Mouse (Mus musculus) myocyte (in vitro differentiated cells): ENCODE results near the gene Celf2. TPM values are rescaled to one million over a fixed set of nuclear protein-coding genes. Genes with fewer than 3 reads are reported as not detected.

Experiments
- H3K27me3 ChIP-seq: one replicate; pipeline ENCODE4 v1.6.1; 2011; ENCODE audit not compliant: control insufficient read depth, insufficient read depth, insufficient read length
- H3K36me3 ChIP-seq: one replicate; pipeline ENCODE4 v1.6.1; 2011; ENCODE audit not compliant: control insufficient read depth, insufficient read depth
- H3K4me2 ChIP-seq: one replicate; pipeline ENCODE4 v1.6.1; 2011; ENCODE audit warnings: low read depth, control low read depth
- H3K4me3 ChIP-seq: one replicate; pipeline ENCODE4 v1.5.1; 2011; ENCODE audit warnings: mild to moderate bottlenecking, control low read depth, moderate library complexity
- H3K79me2 ChIP-seq: one replicate; pipeline ENCODE4 v1.6.1; 2011; ENCODE audit not compliant: control insufficient read depth, insufficient read depth
- H3ac ChIP-seq: one replicate; pipeline ENCODE4 v1.6.1; 2011; ENCODE audit not compliant: control insufficient read depth, insufficient read length
- CEBPB ChIP-seq: IDR thresholded peaks from 2 replicates; pipeline ENCODE4 v1.6.1; 2011; ENCODE audit warnings: mild to moderate bottlenecking, moderate library complexity; ENCODE audit not compliant: poor library complexity, insufficient read depth, severe bottlenecking
- E2F4 ChIP-seq: IDR thresholded peaks from one replicate; pipeline ENCODE4 v1.6.1; 2011; ENCODE audit warnings: mild to moderate bottlenecking, control low read depth, moderate library complexity; ENCODE audit not compliant: insufficient read depth
- MAX ChIP-seq: IDR thresholded peaks from one replicate; pipeline ENCODE4 v1.6.1; 2011; ENCODE audit warnings: low read depth, mild to moderate bottlenecking, control low read depth
- MYOD1 ChIP-seq, 3 experiments: IDR thresholded peaks; one replicate each; pipeline ENCODE4 v1.6.1; 2011; ENCODE audit warnings: control low read depth in 2 of 3, low read depth in 2 of 3, mild to moderate bottlenecking in 2 of 3, moderate library complexity in 1 of 3; ENCODE audit not compliant: insufficient read length in 2 of 3, control insufficient read depth in 1 of 3
- MYOG ChIP-seq, 3 experiments: IDR thresholded peaks; one replicate each; pipeline ENCODE4 v1.6.1; 2011; ENCODE audit warnings: control low read depth in 2 of 3, low read depth in 2 of 3, mild to moderate bottlenecking in 2 of 3; ENCODE audit not compliant: insufficient read length in 2 of 3, control insufficient read depth in 1 of 3, insufficient read depth in 1 of 3
- POLR2A ChIP-seq: IDR thresholded peaks from one replicate; pipeline ENCODE4 v1.6.1; 2011; ENCODE audit warnings: low read depth, mild to moderate bottlenecking, control low read depth, moderate library complexity; ENCODE audit not compliant: insufficient read length
- POLR2AphosphoS2 ChIP-seq: IDR thresholded peaks from one replicate; pipeline ENCODE4 v1.6.1; 2011; ENCODE audit warnings: low read depth, control low read depth; ENCODE audit not compliant: insufficient read length
- REST ChIP-seq: IDR thresholded peaks from one replicate; pipeline ENCODE4 v1.6.1; 2011; ENCODE audit warnings: mild to moderate bottlenecking, control low read depth, moderate library complexity; ENCODE audit not compliant: insufficient read depth, insufficient read length
- SRF ChIP-seq: IDR thresholded peaks from one replicate; pipeline ENCODE4 v1.6.1; 2011; ENCODE audit warnings: low read depth; ENCODE audit not compliant: control insufficient read depth, insufficient read length
- TCF12 ChIP-seq: IDR thresholded peaks from one replicate; pipeline ENCODE4 v1.6.1; 2011; ENCODE audit warnings: mild to moderate bottlenecking, control low read depth; ENCODE audit not compliant: poor library complexity, insufficient read depth, severe bottlenecking
- TCF3 ChIP-seq: IDR thresholded peaks from one replicate; pipeline ENCODE4 v1.6.1; 2011; ENCODE audit warnings: low read depth, control low read depth; ENCODE audit not compliant: insufficient read length
- polyA plus RNA-seq: library from polyadenylated mRNA; unstranded; fragments of >200 nt; fragmentation: generic; extraction: Trizol; gene quantifications from one replicate; pipeline ENCODE4 v1.2.1, GENCODE M21; 2012; ENCODE audit warnings: missing spikeins

The Celf2 gene
- polyA plus RNA-seq, 1 experiment: 30.1 TPM

- Histone ChIP-seq H3K4me2 (peak overlapping the region; percentile 45), H3K79me2 (no peaks in the 10 kb centered on the region), H3K27me3 (no peaks in the 10 kb centered on the region), H3ac (no peak overlapping the region), H3K4me3 (no peak overlapping the region), H3K36me3 (no peaks in the 10 kb centered on the region)
- TF ChIP-seq MAX (no peak), E2F4 (no peak), MYOD1 (IDR thresholded peaks at IDR 0.05; ENCODE audit: control insufficient read depth in 1 of 3, insufficient read length in 2 of 3, low read depth in 2 of 3) (peak in 2 of 3 experiments; percentile 74 to 81), MYOG (IDR thresholded peaks at IDR 0.05; ENCODE audit: control insufficient read depth in 1 of 3, insufficient read depth in 1 of 3, insufficient read length in 2 of 3, low read depth in 2 of 3) (peak in 1 of 3 experiments; percentile 71), CEBPB (no peak), REST (no peak), POLR2A (no peak), TCF3 (no peak), POLR2AphosphoS2 (no peak), SRF (no peak)
Observed at GRCm38 (mm10) chr2:7534195-7534594, 24.8 kb upstream of the Celf2 start.

GRCm38 (mm10) chr2:7531185-7531960 lies 22.0 kb upstream of the Celf2 start:
- Histone ChIP-seq H3K27me3 (no peaks in the 10 kb centered on the region), H3K4me2 (no peak overlapping the region), H3K79me2 (no peaks in the 10 kb centered on the region), H3K36me3 (no peaks in the 10 kb centered on the region), H3K4me3 (no peak overlapping the region), H3ac (no peak overlapping the region)
- no peak for TF ChIP-seq SRF
- no peak for TF ChIP-seq POLR2A
- no peak for TF ChIP-seq TCF12
- TF ChIP-seq MYOD1 (IDR thresholded peaks at IDR 0.05; ENCODE audit: control insufficient read depth in 1 of 3, insufficient read length in 2 of 3, low read depth in 2 of 3): no peak
- no peak for TF ChIP-seq REST
- no peak for TF ChIP-seq POLR2AphosphoS2
- TF ChIP-seq MYOG (IDR thresholded peaks at IDR 0.05; ENCODE audit: control insufficient read depth in 1 of 3, insufficient read depth in 1 of 3, insufficient read length in 2 of 3, low read depth in 2 of 3): no peak
- TF ChIP-seq E2F4: no peak

- Histone ChIP-seq H3K4me2 (no peak overlapping the region), H3ac (no peak overlapping the region), H3K4me3 (no peak overlapping the region), H3K36me3 (no peaks in the 10 kb centered on the region), H3K79me2 (no peaks in the 10 kb centered on the region), H3K27me3 (no peaks in the 10 kb centered on the region)
- TF ChIP-seq POLR2AphosphoS2 (no peak), TCF3 (no peak), POLR2A (no peak), E2F4 (no peak)
Observed at GRCm38 (mm10) chr2:7530461-7531184, 21.3 kb upstream of the Celf2 start.

GRCm38 (mm10) chr2:7529637-7530036 lies 20.3 kb upstream of the Celf2 start:
- no peak overlapping the region for H3ac ChIP-seq
- H3K4me3 ChIP-seq: no peak overlapping the region
- TF ChIP-seq TCF3: no peak
- no peak overlapping the region for H3K4me2 ChIP-seq
- H3K27me3 ChIP-seq: no peaks in the 10 kb centered on the region
- H3K79me2 ChIP-seq: no peaks in the 10 kb centered on the region
- no peaks in the 10 kb centered on the region for H3K36me3 ChIP-seq

- Histone ChIP-seq H3K4me3 (no peak overlapping the region), H3K27me3 (no peaks in the 10 kb centered on the region), H3K36me3 (no peaks in the 10 kb centered on the region), H3K4me2 (peak overlapping the region; percentile 1), H3K79me2 (no peaks in the 10 kb centered on the region), H3ac (no peak overlapping the region)
- no peak for TF ChIP-seq REST
- 0 out of 2 replicates have a peak, but pooled peaks have one; percentile 15 for TF ChIP-seq CEBPB
Observed at GRCm38 (mm10) chr2:7526696-7527095, 17.3 kb upstream of the Celf2 start.
